Mouse (Mus musculus) kidney, postnatal 25 days (tissue): ENCODE results near the gene Wee1.
"Not testable (repeated sequence)": the region's sequence is repeated elsewhere in the genome, so short reads cannot be mapped to it uniquely, and the experiment has no call there.

Source experiments
- DNase-seq, 2 experiments: peaks; one replicate each; pipeline ENCODE4 v3.0.0; 2021; ENCODE audit warnings: mixed read lengths in 2 of 2

Gene Wee1

DNA sequence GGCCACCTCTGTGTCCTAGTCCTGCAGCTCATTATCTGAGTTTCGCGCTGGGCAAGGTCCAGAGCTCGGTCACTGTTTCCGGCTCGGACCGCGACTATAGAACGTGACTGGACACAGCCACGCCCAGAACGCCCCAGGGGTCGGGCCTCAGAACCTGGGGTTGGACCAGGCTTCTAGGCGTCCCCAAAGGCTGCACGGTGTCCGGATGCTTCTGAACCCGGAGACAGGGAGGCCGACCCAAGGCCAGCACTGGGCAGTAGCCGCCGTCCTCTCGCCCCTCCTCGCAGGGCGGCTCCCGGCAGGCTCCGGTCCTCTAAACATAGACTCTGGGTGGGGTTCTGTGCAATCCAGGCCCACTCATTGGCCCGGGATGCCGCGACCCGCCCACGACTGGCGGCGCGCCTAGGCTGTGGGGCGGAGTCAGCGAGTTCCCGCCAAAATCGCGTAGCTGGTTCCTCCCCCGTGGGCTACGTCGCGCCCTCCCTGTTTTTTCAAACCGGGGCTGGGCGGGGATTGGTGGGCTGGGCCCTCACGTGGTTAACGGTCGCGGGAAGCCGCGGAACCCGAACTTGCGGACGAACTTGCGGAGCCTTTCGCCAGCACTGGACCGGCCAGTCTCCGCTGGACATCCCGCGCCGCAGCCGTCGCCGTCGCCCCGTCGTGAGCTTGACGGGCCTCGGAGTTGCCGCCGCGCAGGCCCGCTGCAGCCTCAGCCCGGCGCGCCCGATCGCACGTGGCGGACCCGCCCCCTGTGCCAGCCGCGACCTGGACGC, at the start of gene Wee1:
Gene Wee1 (plus strand): TSS at position 531 of the 773 bp plus-strand sequence.
- peak; percentile 97 to 99 for DNase-seq

DNA sequence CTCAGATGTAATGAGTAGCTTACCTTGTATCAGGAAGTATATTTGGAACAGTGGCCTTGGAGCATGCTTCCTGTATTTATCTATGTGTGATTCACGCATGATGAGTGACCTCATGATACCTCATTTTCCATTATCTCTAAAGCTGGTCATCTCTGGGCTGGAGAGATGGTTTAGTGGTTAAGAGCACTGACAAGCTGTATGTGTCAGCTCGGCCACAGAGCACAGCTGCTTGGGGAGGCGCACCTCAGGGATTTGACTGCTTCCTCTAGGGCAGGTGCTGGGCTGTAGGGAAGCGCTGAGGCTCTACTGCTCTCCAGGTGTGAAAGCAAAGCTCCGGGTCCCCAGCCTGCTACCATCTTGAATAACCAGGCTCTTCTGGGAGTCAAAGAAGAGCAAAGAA, 43.7 kb upstream of the Wee1 start:
- no peak for DNase-seq

DNA sequence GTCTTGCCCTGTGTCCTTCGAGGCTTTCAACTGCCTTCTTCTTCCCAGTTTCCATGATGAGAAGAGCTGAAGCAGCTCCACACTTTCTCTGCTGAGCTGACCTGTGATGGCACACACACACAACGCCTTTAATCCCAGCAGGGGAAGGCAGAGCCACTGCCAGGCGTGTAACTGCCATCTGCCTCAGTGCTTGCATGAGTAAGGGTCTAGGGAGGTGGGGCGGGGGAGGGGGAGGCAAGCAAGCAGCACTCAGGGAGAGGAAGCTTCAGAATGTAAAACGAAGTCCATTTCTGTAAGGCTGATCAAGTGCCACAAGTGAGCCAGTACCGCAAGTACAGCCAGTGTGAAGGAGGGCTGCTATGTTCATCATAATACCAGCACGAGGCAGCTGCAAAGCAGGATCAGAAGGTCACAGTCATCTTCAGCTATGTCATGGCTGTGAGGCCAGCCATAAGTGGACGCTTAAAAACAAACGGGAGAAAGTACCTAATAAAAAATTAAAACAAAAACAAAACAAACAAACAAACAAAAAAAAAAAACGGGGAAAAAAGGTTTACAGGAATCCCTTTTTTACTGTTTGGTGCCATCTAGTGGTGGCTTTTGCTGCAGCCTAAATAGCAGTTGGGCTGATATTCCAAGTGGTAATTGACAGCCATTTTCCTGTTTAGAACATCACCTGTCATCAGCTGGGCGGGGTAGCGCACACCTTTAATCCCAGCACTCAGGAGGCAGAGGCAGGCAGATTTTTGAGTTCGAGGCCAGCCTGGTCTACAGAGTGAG, 38.3 kb upstream of the Wee1 start:
- DNase-seq = peak; percentile 55 to 86

DNA sequence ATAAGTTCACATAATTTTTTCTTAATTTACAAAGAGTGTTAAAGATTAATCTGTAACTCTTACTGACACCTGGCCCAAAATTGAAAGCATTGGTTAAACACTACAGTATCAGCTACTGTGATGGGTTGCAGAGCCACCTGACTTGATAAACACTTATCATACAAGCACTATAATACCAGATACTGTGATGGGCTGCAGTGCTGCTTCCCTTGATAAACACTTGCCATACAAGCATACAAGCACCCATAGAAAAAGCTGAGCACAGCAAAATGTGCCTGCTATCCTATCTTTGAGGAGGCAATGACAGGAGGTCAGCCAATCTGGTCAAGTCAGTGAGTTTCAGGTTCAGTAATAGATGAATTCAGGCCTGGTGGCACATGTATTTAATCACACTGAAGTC, 36.6 kb upstream of the Wee1 start:
- DNase-seq = no peak

DNA sequence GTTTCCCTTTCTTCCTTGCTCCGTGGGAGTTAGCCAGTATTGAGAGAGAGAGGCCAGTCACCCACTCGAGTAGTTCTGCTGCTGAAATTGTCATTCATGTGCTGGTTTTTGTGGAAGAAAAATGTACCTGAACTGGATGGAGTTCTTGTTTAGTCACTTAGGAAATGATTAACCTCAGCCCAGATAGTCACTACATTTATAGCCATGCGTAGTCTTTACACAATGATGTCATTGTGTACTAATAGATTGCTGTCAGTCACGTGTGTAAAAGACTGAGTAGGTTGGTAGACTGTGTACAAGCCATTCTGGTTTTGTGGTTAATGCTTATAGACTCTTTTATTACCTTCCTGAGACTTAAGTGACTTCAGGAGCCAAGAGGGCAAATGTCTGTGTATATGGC, 33.9 kb upstream of the Wee1 start:
- no peak for DNase-seq

DNA sequence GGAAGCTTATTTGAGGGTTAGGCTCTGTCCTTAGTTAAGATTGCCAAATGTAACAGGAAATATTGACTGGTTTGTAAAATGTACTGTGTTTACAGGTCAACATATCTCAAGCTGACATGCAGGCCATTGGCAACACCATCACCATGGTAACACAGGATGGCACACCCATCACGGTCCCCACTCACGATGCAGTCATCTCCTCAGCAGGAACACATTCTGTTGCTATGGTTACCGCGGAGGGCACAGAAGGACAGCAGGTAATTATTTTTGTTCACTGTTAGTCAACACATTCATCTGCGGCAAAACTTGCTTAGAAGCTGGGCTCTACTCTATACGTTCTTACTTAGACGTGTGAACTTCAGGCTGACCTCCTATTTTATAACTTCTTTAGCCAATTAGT, 30.2 kb upstream of the Wee1 start:
- no peak for DNase-seq

DNA sequence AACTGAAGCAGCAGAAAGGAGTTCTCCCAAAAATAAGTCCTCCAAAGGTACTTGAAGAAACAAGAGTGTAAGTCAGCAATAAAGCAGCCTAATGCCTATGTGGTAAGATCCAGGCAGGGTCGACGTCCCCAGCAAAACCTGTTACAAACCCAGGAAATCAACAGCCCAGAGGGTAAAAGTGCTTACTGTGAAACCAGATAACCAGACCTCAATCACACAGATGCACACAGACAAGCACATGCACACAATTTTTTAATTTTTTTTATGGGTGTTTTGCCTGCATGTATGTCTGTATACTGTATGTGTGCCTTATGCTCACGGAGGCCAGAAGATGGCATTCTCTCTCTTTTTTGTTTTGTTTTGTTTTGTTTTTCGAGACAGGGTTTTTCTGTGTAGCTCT, 25.5 kb upstream of the Wee1 start:
- no peak for DNase-seq

DNA sequence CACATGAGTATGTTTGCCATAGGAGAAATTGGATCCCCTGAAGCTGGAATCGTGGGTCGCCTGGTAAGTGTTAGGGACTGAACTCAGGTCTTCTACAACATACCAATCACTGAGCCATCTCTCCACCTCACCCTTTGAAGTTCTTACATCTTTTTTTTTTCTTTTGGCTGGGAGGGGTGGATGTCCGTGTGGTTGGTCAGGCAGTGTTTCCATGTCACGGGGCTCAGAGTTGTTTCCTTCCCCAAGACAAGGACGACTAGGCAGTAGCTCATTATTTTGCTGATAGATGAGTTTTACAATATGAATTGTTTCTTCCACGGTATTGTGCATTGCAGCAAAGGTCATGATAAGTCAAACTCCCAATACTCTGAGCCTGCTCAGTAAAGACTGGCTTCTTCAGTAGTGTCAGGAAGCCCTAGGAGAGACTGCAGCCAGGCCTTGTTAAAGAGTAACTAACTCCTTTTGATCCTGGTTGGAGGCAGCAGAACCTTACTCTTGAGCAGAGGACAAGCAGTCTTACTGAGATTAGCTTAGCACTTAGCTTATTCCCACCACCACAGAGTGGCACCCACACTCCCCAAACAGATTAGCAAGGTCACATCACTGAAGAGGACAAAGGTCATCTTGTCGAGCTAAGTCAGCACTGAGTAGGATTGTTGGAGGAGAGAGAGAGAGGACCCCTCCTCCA, 24.6 kb upstream of the Wee1 start:
- peak; percentile 54 to 79 for DNase-seq

DNA sequence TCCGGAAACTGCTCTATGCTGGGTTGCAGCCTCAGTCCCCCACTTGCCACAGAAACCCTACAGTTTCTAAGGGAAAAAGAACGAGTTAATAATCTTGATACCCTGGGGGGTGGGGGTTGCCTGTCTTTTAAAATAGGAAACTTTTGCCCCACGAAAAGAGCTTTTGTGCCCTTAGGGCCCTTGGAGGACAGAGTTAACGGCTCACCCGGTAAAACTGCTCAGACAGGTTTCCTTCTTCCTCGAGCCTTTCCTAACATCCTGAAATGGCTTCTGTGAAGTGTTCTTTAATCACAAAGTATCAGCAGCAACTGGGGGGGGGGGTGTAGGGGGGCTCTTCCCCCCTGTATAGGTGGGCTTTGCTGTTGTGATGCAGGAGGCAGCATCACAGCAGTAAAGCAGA, 21.0 kb upstream of the Wee1 start:
- DNase-seq = no peak

DNA sequence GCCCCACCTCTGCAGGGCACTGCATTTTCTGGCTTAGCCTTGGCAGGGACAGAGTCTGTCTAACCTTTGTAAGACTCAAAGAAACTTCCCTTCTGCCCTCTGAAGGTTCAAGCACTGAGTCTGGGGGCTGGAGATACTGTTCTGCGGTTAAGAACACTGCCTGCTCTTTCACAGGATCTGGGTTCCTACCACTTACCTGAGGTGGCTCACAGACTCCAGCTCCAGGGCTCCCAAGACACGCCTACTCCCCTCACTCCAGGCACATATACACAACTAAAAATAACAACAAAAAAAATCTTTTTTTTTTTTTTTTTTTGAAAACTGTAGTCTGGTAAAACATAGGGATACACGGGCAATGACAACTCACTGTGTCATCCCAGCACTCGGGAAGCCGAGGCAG, 20.6 kb upstream of the Wee1 start:
- DNase-seq = no peak

DNA sequence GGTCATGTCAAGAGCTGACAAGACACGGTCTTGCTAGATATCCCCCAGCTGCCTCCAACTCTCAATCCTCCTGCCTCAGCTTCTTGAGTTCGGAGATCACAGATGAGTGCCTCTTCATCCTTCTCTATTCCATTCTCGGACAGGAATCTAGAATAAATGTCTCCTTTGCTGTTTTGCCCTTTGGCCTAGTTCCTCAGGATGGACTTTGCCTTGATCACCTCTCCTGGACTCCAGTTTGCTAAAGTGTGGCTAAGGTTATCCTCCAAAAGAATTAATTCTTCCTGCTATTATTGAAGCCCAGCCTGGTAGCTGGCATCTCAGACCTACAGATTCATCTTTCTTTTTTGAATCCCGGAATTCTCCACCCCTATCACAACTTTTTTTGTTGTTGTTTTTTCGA, 16.8 kb upstream of the Wee1 start:
- peak; percentile 39 to 57 for DNase-seq

DNA sequence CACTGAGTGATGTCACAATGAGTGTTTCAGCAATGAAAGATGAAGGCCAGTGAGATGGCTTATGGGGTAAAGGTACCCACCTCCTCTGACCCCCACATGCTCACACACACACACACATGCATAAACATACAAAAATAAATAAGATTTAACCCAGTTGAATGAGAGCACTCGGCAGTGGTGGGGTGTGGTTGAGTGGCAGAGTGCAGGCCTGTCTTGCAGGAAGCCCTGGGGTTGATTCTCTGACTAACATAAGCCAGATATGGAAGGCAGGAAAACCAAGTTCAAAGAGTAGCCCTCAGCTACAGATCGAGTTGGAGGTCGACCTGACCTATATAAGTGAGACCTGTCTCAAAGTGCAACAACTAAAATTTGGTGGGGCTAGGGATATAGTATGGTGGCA, 15.2 kb upstream of the Wee1 start:
- DNase-seq = no peak

DNA sequence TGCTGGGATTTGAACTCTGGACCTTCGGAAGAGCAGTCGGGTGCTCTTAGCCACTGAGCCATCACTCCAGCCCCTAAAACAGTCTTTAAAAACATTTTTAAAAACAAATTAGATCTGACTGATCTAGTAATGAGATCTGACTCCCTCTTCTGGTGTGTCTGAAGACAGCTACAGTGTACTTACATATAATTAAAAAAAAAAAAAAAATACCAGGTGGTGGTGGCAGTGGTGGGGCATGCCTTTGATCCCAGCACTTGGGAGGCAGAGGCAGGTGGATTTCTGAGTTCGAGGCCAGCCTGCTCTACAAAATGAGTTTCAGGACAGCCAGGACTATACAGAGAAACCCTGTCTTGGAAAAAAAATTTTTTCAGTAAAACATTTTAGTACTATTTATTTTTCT, 13.3 kb upstream of the Wee1 start:
- not testable (repeated sequence) for DNase-seq

DNA sequence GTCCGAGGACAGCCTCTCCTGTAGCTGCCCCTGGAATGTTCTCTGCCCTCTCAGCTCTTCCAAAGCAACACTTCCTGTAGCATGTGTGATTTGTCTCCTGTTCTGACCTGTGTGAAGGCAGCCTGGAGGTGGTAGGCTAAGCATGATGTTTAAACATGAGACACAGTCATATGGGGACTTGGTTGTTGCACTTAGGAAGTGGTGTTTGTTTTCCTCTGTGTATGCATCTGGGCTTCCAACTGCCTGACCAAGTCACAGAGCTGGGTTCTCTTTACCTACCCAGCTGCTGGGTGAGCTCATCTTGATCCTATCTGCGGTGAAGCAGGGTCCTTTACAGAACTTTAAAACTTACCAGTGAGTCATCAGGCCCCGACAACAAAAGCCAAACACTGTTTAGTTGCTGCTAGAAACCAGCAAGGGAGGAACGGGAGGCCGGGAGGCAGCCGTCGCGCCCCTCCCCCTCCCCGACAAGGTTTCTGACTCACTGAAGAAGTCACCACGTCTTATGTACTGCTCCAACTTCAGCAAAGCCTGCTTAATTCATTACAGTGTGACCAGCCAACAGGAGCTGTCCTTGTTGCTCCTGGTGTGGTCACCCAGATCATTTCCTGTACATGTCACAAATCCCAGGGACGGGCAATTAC, 12.8 kb upstream of the Wee1 start:
- peak; percentile 69 to 80 for DNase-seq

DNA sequence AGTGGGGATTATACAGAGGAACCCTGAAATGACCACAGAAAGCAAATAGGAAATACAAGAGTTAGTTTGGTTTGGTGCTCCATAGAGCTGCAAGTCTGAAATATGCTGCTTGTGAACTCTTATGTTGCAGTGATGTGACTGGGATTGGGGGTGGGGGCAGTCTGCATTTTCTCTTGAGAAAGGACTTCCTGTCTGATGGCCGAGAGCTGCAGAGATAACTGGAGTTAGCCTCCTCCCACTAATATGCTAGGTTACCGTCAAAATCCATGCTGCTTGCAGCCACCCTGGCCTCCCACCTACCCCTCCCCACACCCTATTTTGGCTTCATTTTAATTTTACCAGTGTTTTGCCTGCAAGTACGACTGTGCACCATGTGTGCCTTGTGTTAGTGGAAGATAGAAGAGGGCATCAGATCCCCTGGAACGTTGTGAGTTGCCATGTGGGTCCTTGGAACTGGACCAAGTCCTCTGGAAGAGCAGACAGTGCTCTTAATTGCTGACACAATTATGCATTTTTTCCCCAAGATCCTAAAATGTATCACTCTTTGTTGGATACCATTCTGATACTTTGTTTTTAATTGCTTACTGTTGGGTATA, 11.7 kb upstream of the Wee1 start:
- DNase-seq = no peak

DNA sequence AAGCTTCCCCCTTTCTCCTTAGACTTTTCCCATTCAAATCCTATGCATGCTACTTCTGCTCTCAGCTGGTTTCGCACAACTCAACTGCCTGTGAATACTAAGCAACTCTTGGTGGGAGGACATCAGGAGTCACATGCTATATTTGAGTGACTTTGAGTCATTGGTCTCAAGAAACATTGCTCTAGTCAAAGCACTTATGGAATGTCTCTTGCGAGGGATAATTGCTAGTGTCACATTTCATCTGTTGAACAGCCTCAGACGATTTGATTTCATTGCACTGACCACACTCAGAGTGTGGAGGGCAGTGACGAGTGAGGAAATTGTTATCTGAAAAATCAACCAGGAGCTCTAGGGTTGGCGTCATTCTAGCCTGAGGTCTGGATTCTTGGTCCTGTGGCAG, 7.1 kb upstream of the Wee1 start:
- DNase-seq = no peak

DNA sequence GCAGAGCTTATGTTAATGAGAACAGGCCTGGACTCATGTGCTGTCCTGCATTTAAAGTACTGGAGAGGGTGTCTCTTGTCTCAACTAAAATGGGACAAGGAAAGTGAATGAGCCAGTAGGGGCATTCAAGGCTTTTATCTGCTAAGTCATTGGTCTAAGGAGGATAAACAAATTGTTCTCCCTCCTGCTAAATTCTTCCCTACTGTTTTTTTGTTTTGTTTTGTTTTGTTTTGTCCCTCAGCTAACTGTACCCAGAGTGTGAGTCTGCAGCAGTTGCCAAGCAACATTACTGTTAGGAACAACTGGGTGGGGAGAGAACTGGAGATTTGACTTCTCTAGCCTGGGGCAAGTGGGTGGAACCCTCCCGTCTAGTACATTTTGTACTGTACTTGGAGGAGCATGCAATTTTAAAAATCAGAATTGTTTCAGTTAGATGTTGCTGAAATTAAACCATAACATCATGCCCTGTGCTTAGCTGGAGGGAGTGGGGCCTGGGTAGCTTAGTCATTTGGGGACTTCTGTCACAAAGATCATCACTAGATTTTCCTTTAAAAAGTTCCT, 5.0 kb upstream of the Wee1 start:
- peak; percentile 55 to 88 for DNase-seq

DNA sequence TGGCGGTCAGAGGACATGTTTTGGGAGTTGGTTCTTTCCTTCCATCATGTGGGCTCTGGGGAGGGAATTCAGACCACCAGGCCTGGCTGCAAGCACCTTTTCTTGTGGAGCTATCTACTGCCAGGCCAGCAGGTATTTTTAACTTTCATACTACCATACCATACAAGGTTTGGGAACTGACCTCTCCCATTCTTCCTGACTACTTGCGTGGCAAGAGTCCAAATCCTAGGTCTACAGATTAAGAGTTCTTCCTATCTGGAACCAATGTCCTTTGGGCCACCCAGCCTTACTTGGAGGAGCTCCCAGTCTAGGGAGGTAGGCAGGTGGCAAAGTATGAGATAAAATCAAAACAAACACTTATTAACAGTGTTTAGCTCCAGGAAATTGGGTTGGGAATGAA, 3.4 kb upstream of the Wee1 start:
- DNase-seq = peak in 1 of 2 experiments; percentile 40

DNA sequence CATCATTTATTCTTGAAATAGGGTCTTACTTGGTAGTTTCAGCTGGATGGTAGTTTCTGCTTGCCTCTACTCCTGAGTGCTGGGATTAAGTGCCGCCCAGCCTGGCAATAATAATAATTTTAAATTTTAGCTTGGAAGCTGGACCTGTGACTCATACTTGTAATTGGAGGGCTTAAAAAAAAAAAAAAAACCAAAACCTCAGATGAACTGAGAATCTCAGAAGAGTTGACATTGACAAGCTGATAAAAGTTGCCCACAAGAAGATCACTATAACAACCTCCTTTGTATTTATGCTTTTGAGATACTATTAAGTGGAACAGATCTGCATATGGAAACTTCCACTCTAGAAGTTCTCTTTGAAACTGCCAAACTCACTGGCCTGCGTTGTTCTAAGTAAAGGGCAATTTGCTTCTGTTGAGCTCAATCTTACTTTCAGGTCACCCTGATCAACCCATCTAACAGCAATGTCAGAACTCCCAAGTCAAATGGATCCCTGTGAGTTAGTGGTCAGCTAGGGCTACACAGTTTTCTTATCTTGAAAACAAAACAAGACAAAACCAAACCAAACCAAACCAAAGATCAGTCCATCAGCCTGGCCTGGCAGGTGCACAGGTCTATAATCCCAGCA, 1.6 kb upstream of the Wee1 start:
- DNase-seq = no peak

DNA sequence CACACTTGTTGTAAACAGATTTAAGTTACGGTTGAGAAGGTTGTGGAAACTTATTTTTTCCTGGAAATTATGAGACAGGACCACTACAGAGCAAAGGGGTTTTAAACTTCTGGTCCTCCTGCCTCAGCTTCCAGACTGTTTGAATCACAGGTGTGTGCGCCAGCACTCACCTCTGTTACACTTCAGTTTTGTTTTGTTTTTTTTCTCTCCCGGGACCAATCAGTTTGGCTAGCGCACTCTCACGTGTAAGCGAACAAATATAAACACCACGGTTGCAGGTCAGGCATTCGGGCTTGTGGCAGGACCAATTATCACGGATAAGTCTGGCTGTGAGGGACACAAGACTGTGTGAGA, 707 bp upstream of the Wee1 start:
- no peak for DNase-seq

DNA sequence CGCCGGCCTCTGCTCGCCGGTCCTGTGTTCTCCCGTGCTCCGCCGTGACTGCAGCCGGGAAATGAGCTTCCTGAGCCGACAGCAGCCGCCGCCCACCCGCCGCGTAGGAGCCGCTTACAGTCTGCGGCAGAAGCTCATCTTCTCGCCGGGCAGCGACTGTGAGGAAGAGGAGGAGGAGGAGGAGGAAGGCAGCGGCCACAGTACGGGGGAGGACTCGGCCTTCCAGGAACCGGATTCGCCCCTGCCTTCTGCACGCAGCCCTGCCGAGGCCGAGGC, 381 bp downstream of the Wee1 start:
- no peak for DNase-seq
